Mouse (Mus musculus): ENCODE data around the gene Klhl40.

DNA sequence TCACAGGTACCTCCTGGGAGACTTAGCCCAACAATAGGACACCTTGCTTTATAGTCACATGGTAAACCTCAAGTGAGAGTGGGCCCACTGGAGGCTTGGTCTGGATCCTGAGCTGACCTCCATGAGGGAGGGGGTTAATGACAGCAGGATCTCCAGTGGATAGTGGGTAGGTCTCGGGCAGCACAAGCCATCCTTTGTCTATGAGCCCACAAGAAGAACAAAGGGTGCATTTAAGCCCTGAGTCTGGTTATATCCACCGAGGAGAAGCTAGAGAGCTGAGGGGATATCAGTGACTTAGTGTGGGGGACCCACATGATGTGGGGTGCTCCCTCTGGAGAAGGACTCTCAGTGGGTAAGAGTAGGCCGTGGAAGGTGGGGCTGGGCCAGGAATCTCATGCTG, 31.1 kb downstream of the Klhl40 start:
- no peak for TF ChIP-seq CTCF (IDR thresholded peaks at IDR 0.05; ENCODE audit: borderline replicate concordance, insufficient read depth, low read length)
- TF ChIP-seq POLR2A (IDR thresholded peaks at IDR 0.05; ENCODE audit: low read depth, low read length), result no peak
